Mouse (Mus musculus): ENCODE results near the gene Nubp1.

Nubp1 gene

GRCm38 (mm10) chr16:10411764-10412746, at the start of gene Nubp1:
TSS of gene Nubp1 (plus strand) at chr16:10411948.
- DNase-seq (ENCODE audit: low read depth, low spot score), result peak; percentile 90

GRCm38 (mm10) chr16:10363061-10363460, 48.7 kb upstream of the Nubp1 start:
- DNase-seq (ENCODE audit: low read depth, low spot score), result no peak

GRCm38 (mm10) chr16:10365796-10366195, 46.0 kb upstream of the Nubp1 start:
- DNase-seq (ENCODE audit: low read depth, low spot score), result no peak

GRCm38 (mm10) chr16:10366240-10367217, 45.2 kb upstream of the Nubp1 start:
- DNase-seq (ENCODE audit: low read depth, low spot score), result no peak

GRCm38 (mm10) chr16:10369468-10369934, 42.2 kb upstream of the Nubp1 start:
- no peak for DNase-seq (ENCODE audit: low read depth, low spot score)

GRCm38 (mm10) chr16:10369996-10370395, 41.8 kb upstream of the Nubp1 start:
- DNase-seq (ENCODE audit: low read depth, low spot score), result no peak

- no peak for DNase-seq (ENCODE audit: low read depth, low spot score)
These were observed 39.4 kb upstream of the Nubp1 start for GRCm38 (mm10) chr16:10372372-10372771.

- no peak for DNase-seq (ENCODE audit: low read depth, low spot score)
These were observed 37.3 kb upstream of the Nubp1 start for GRCm38 (mm10) chr16:10374254-10375011.

- DNase-seq (ENCODE audit: low read depth, low spot score), result no peak
These were observed 34.5 kb upstream of the Nubp1 start for GRCm38 (mm10) chr16:10377286-10377685.

GRCm38 (mm10) chr16:10379531-10379930, 32.2 kb upstream of the Nubp1 start:
- DNase-seq (ENCODE audit: low read depth, low spot score), result peak; percentile 74

- DNase-seq (ENCODE audit: low read depth, low spot score), result no peak
These were observed 27.7 kb upstream of the Nubp1 start for GRCm38 (mm10) chr16:10384060-10384497.

- no peak for DNase-seq (ENCODE audit: low read depth, low spot score)
These were observed 27.2 kb upstream of the Nubp1 start for GRCm38 (mm10) chr16:10384544-10384943.

- DNase-seq (ENCODE audit: low read depth, low spot score), result no peak
These were observed 26.5 kb upstream of the Nubp1 start for GRCm38 (mm10) chr16:10385261-10385660.

GRCm38 (mm10) chr16:10388634-10389365, 22.9 kb upstream of the Nubp1 start:
- no peak for DNase-seq (ENCODE audit: low read depth, low spot score)

- DNase-seq (ENCODE audit: low read depth, low spot score), result no peak
These were observed 19.2 kb upstream of the Nubp1 start for GRCm38 (mm10) chr16:10392587-10392986.

- DNase-seq (ENCODE audit: low read depth, low spot score), result no peak
These were observed 16.8 kb upstream of the Nubp1 start, which contains the start of gene Tekt5 for GRCm38 (mm10) chr16:10394699-10395540. TSS of gene Tekt5 (minus strand) at chr16:10395490.

GRCm38 (mm10) chr16:10398755-10399154, 13.0 kb upstream of the Nubp1 start:
- no peak for DNase-seq (ENCODE audit: low read depth, low spot score)

GRCm38 (mm10) chr16:10399160-10399559, 12.6 kb upstream of the Nubp1 start:
- no peak for DNase-seq (ENCODE audit: low read depth, low spot score)

GRCm38 (mm10) chr16:10415976-10416375, 4.2 kb downstream of the Nubp1 start:
- no peak for DNase-seq (ENCODE audit: low read depth, low spot score)

Data from telencephalon, adult 2 months (tissue).